Mouse (Mus musculus): Measurements from ENCODE around the gene Osbpl9. TPM values are rescaled to one million over a fixed set of nuclear protein-coding genes. Genes with fewer than 3 reads are reported as not detected.

The Osbpl9 gene
- polyA plus RNA-seq, 1 experiment from 2014 or later = 45.0 TPM

DNA sequence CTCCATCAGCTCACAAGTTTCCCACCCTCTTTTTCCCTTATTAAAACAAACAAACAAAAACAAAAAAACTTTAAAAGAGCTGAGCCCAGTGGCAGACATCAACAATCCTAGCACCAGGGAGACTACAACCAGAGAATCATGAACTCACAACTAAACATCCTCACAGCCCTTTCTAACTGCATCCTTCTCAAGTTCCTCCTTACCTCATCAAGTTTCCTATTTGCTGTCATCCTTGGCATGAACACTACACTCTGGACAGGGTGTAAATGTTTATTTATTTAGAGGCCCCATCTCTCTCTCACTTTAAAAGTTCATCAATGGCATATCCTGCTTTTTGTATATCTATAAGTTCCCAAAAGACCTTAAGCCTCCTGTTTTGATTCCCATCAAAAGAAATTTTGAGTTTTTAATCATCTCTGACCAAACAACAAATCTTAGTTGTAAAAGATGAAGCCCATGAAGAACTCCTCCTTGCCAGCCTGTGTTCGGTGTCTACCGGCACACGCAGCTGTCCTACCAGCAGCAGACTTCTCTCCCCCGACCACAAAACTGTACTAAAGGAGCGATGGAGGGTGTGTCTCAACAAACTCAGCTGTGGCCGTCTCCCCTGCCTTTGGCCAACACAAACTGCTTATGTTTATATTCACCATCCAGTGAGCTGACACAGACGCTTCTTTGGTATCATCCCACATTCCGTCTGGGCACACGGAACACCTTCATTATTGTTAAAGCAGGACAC, 98.8 kb downstream of the Osbpl9 start:
- ATAC-seq (ENCODE audit: low FRiP score, low TSS enrichment) (no peak), DNase-seq (ENCODE audit: low spot score) (no peak)
- no peak overlapping the region for H3K4me3 ChIP-seq (ENCODE audit: low read depth, low read length)
- no peak overlapping the region for H3K4me2 ChIP-seq (replicated peaks; ENCODE audit: low read depth)
- H3K27ac ChIP-seq (replicated peaks) = no peak overlapping the region
- peaks cover 7% of the 10 kb centered on the region; the same call in 1 of the 2 replicates for H3K36me3 ChIP-seq (ENCODE audit: control insufficient read depth, insufficient read depth, low read length)
- WGBS = 52% methylated on average over 9 of the region's 9 CpGs
- H3K9me3 ChIP-seq (ENCODE audit: control insufficient read depth, low read length) = no peaks in the 10 kb centered on the region
- H3K27me3 ChIP-seq (ENCODE audit: control insufficient read depth, insufficient read depth, low read length) = no peaks in the 10 kb centered on the region
- no peaks in the 10 kb centered on the region for H3K4me1 ChIP-seq (replicated peaks; ENCODE audit: control insufficient read depth, insufficient read depth)
- TF ChIP-seq EP300 (optimal IDR thresholded peaks at IDR 0.05) = no peak
- no peak for TF ChIP-seq CTCF (IDR thresholded peaks at IDR 0.05; ENCODE audit: low read depth)
- H3K9ac ChIP-seq (ENCODE audit: low read length) = no peak overlapping the region

DNA sequence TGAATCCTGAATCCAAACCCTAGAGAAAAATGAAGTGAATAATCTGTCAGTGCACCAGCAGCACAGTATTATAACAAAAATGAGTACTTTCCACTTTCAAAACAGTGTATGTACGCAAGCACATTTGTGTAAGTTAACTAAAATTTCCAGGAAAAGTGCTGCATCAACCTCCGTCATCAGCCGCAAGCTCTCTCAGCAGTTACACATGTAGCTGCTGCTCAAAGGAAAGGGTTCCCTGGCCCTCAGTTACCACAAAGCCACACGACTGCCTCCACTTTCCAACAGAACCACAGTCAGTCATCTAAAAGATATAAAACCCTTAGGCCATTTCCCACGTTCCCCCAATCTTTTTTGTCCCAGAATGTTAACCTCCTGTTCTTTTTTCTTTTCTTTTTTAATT, 99.5 kb downstream of the Osbpl9 start:
- Histone ChIP-seq H3K36me3 (ENCODE audit: control insufficient read depth, insufficient read depth, low read length) (peaks cover 7% of the 10 kb centered on the region; the same call in 1 of the 2 replicates), H3K4me2 (replicated peaks; ENCODE audit: low read depth) (no peak overlapping the region)
- DNase-seq (ENCODE audit: low spot score) = no peak

DNA sequence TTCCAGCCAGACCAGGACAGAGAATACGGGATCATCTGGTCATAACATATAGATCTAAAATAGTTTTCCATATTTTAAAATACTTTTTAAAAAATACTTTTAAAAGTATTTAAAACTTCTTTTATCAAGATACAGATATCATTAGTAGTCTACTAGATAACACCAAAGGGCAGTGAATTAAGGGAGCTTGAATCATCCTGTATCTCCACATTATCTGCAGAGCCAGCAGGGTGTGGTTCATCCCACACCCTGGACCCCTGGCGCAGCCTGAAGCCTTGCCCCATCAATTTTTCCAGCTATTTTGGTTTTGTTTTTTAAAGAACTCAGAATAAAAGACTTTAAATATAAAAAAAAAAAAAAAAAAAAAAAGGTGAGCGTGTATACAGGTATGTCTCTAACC, 103.2 kb downstream of the Osbpl9 start:
- DNase-seq (ENCODE audit: low spot score) (no peak), ATAC-seq (ENCODE audit: low FRiP score, low TSS enrichment) (no peak)
- H3K9me3 ChIP-seq (ENCODE audit: control insufficient read depth, low read length) = no peaks in the 10 kb centered on the region
- H3K27ac ChIP-seq (replicated peaks) = no peak overlapping the region
- no peak for TF ChIP-seq EP300 (optimal IDR thresholded peaks at IDR 0.05)
- no peak for TF ChIP-seq CTCF (IDR thresholded peaks at IDR 0.05; ENCODE audit: low read depth)
- no peaks in the 10 kb centered on the region for H3K4me1 ChIP-seq (replicated peaks; ENCODE audit: control insufficient read depth, insufficient read depth)
- peaks cover 9% of the 10 kb centered on the region; the same call in 1 of the 2 replicates for H3K36me3 ChIP-seq (ENCODE audit: control insufficient read depth, insufficient read depth, low read length)
- H3K9ac ChIP-seq (ENCODE audit: low read length) = no peak overlapping the region
- no peak overlapping the region for H3K4me3 ChIP-seq (ENCODE audit: low read depth, low read length)
- no peak overlapping the region for H3K4me2 ChIP-seq (replicated peaks; ENCODE audit: low read depth)
- H3K27me3 ChIP-seq (ENCODE audit: control insufficient read depth, insufficient read depth, low read length) = no peaks in the 10 kb centered on the region
- 92% methylated on average over 3 of the region's 3 CpGs for WGBS

More for the DNA sequence above, 99.5 kb downstream of the Osbpl9 start:
- H3K9ac ChIP-seq (ENCODE audit: low read length) = no peak overlapping the region
- ATAC-seq (ENCODE audit: low FRiP score, low TSS enrichment) = no peak
- no peak overlapping the region for H3K4me3 ChIP-seq (ENCODE audit: low read depth, low read length)
- no peaks in the 10 kb centered on the region for H3K4me1 ChIP-seq (replicated peaks; ENCODE audit: control insufficient read depth, insufficient read depth)
- H3K27me3 ChIP-seq (ENCODE audit: control insufficient read depth, insufficient read depth, low read length) = no peaks in the 10 kb centered on the region
- WGBS = 86% methylated on average over 5 of the region's 5 CpGs
- no peaks in the 10 kb centered on the region for H3K9me3 ChIP-seq (ENCODE audit: control insufficient read depth, low read length)
- no peak for TF ChIP-seq EP300 (optimal IDR thresholded peaks at IDR 0.05)
- TF ChIP-seq CTCF (IDR thresholded peaks at IDR 0.05; ENCODE audit: low read depth) = no peak
- H3K27ac ChIP-seq (replicated peaks) = no peak overlapping the region

DNA sequence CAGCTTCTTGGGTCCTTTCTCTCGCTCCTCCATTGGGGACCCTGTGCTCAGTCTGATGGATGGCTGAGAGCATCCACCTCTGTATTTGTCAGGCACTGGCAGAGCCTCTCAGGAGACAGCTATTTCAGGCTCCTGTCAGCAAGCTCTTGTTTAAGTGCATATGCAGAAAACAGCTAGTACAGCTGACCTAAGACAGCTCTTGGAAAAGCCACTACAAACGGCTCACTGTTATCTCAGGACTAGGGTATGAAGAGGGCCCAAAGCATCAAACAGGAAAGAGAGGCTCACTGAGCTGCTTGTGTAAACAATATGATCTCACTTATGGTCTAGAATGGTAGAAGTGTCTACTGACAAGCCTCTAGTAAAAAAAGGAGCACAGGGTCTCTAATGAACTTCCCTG, 107.8 kb downstream of the Osbpl9 start:
- H3K4me2 ChIP-seq (replicated peaks; ENCODE audit: low read depth) = no peak overlapping the region
- no peak for TF ChIP-seq CTCF (IDR thresholded peaks at IDR 0.05; ENCODE audit: low read depth)
- no peak for TF ChIP-seq EP300 (optimal IDR thresholded peaks at IDR 0.05)
- DNase-seq (ENCODE audit: low spot score) (no peak), ATAC-seq (ENCODE audit: low FRiP score, low TSS enrichment) (no peak)
- H3K9me3 ChIP-seq (ENCODE audit: control insufficient read depth, low read length) = no peaks in the 10 kb centered on the region
- H3K4me3 ChIP-seq (ENCODE audit: low read depth, low read length) = no peak overlapping the region
- 55% methylated on average over 2 of the region's 2 CpGs for WGBS
- H3K9ac ChIP-seq (ENCODE audit: low read length) = no peak overlapping the region
- H3K4me1 ChIP-seq (replicated peaks; ENCODE audit: control insufficient read depth, insufficient read depth) = no peaks in the 10 kb centered on the region
- H3K27me3 ChIP-seq (ENCODE audit: control insufficient read depth, insufficient read depth, low read length) = no peaks in the 10 kb centered on the region
- H3K27ac ChIP-seq (replicated peaks) = no peak overlapping the region
- 0 out of 2 replicates have a peak, but pooled peaks cover 3% of the 10 kb centered on the region for H3K36me3 ChIP-seq (ENCODE audit: control insufficient read depth, insufficient read depth, low read length)

DNA sequence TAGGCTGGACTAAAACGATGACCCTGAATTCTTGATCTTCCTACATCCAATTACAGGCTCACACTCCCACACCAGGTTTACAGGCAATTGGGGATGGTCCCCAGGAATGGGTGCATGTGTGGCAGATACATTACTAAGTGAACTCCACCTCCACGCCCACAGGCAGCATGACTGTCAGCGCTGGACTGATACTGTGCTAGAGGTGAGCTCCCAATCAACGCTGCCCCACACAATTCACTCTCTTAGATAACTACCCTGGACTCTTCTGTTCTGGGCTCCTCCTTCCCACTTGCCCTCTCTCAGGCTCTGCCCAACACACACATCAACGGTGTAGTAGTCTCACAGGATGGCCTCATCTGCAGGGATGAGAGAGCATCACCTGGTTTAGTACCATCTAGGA, 109.7 kb downstream of the Osbpl9 start:
- TF ChIP-seq EP300 (optimal IDR thresholded peaks at IDR 0.05) (no peak), CTCF (IDR thresholded peaks at IDR 0.05; ENCODE audit: low read depth) (no peak)
- Histone ChIP-seq H3K9ac (ENCODE audit: low read length) (no peak overlapping the region), H3K4me1 (replicated peaks; ENCODE audit: control insufficient read depth, insufficient read depth) (no peaks in the 10 kb centered on the region), H3K4me3 (ENCODE audit: low read depth, low read length) (no peak overlapping the region), H3K4me2 (replicated peaks; ENCODE audit: low read depth) (no peak overlapping the region), H3K27me3 (ENCODE audit: control insufficient read depth, insufficient read depth, low read length) (no peaks in the 10 kb centered on the region), H3K36me3 (ENCODE audit: control insufficient read depth, insufficient read depth, low read length) (0 out of 2 replicates have a peak, but pooled peaks cover 2% of the 10 kb centered on the region), H3K27ac (replicated peaks) (no peak overlapping the region), H3K9me3 (ENCODE audit: control insufficient read depth, low read length) (no peaks in the 10 kb centered on the region)
- WGBS = 91% methylated on average over 5 of the region's 5 CpGs
- DNase-seq (ENCODE audit: low spot score) = no peak
- no peak for ATAC-seq (ENCODE audit: low FRiP score, low TSS enrichment)

DNA sequence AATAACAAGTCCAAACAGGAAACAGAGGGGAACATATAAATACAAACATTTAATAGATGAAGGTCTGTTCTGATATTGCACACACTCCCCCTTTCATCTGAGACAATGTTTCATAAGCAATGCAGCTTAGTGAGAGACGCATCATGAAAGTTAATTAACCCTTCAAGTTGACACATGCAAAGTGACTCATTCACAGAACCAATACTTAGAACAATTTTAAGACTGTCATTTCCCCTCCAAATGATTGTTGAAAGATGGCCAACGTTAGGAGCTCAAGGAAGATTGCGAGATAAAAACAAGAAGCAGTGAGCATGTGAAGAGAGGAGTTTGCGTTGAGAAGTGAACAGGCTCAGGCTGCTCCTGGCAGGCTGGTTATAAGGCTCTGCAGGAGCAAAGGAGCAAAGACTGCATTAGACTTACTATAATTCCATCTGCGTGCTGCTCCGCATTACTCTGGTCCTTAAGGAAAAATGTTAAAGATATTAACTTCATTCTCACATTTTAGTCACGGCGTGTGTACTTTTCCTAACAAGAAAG, 110.8 kb downstream of the Osbpl9 start:
- no peaks in the 10 kb centered on the region for H3K9me3 ChIP-seq (ENCODE audit: control insufficient read depth, low read length)
- no peak overlapping the region for H3K27ac ChIP-seq (replicated peaks)
- no peak for ATAC-seq (ENCODE audit: low FRiP score, low TSS enrichment)
- TF ChIP-seq CTCF (IDR thresholded peaks at IDR 0.05; ENCODE audit: low read depth) = no peak
- no peak for TF ChIP-seq EP300 (optimal IDR thresholded peaks at IDR 0.05)
- no peak overlapping the region for H3K4me2 ChIP-seq (replicated peaks; ENCODE audit: low read depth)
- H3K4me1 ChIP-seq (replicated peaks; ENCODE audit: control insufficient read depth, insufficient read depth) = no peaks in the 10 kb centered on the region
- WGBS = 67% methylated on average over 8 of the region's 8 CpGs
- no peaks in the 10 kb centered on the region for H3K27me3 ChIP-seq (ENCODE audit: control insufficient read depth, insufficient read depth, low read length)
- no peak overlapping the region for H3K4me3 ChIP-seq (ENCODE audit: low read depth, low read length)
- no peak for DNase-seq (ENCODE audit: low spot score)
- no peaks in the 10 kb centered on the region for H3K36me3 ChIP-seq (ENCODE audit: control insufficient read depth, insufficient read depth, low read length)
- no peak overlapping the region for H3K9ac ChIP-seq (ENCODE audit: low read length)

Measured in stomach, postnatal 0 days (tissue).